Mouse (Mus musculus): ENCODE results near the gene Map7d3. TPM values are rescaled to one million over a fixed set of nuclear protein-coding genes. Genes with fewer than 3 reads are reported as not detected.

Gene Map7d3
- 0.25 TPM for polyA plus RNA-seq (2017; shearing (Covaris generic))

DNA sequence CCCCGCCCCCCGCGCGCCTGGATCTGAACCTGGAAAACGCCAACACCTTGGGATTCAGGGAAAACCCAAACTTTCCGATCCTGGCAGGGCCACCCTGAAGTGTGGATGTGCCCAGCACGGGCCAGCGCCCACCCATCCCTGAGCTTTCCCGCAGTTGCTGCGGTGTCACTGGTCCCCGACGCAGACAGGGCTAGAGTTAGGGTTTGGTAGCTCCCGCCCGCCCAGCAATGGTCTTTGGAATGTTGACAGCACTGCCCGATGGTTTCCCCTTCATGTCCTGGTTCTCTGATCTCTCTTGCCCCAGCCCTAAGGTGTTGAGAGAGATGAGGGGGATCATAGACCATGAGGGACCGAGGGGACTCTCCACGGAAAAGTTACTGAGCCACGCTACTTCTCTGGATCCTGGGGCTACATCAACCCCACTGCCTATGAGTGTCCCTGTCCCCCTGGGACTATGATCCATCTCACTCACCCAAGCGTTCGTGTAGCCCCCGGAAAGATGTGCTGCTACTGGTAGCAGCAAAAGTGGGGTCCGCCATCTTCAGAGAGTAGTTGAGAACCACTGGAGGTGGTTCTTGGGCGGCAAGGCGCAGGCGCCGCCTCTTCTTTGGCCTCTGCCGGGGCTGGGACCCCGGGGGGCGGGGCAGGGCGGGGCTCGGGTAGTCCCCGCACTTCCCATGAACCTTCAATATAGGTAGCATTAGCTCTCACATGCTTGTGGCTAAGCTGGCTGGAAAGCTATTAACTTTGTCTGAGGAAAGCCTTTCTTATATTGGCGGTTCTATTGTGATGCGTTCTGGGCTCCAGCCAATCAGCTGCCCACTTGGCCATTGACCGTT, at the start of gene Map7d3:
Gene Map7d3, minus strand, starts transcription at position 562 of the 839 bp plus-strand sequence.

DNA sequence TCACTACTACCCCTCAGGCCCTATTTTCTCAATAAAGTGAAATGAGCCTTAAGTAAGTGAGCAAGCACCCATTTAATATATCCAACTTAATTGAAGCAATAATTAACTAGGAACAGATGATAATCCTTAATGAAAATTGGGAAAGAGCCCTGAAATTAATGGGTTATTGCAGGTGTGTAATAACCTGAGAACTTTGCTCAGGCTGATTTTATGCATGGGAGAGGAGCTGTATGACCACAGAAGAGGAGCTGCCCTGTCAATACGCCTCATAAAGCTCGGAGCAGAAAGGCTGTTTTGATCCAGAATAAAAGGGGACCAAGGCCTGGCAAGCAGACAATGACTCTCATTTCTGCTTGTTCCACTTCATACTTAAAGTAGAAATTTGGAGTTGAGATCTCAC, 47.7 kb upstream of the Map7d3 start, which contains the start of gene Adgrg4:
Gene Adgrg4, plus strand, starts transcription at position 301 of the 400 bp plus-strand sequence.

Other genes starting within 250 kb of the Map7d3 start
- 7.6 TPM for gene Mmgt1, start 224.3 kb downstream of the Map7d3 start, polyA plus RNA-seq (2017; shearing (Covaris generic))
- 11.9 TPM for gene Slc9a6, start 212.6 kb downstream of the Map7d3 start, polyA plus RNA-seq (2017; shearing (Covaris generic))
- not detected for gene Fhl1, start 90.5 kb downstream of the Map7d3 start, polyA plus RNA-seq (2017; shearing (Covaris generic))
- gene Adgrg4, start 47.8 kb upstream of the Map7d3 start, polyA plus RNA-seq (2017; shearing (Covaris generic)), result not detected
- not detected for gene Brs3, start 220.7 kb upstream of the Map7d3 start, polyA plus RNA-seq (2017; shearing (Covaris generic))
- 62.7 TPM for gene Htatsf1, start 231.3 kb upstream of the Map7d3 start, polyA plus RNA-seq (2017; shearing (Covaris generic))